Mouse (Mus musculus): ENCODE results near the gene Gm5615. TPM values are rescaled to one million over a fixed set of nuclear protein-coding genes. Genes with fewer than 3 reads are reported as not detected.

Gene Gm5615
- total and polyA plus RNA-seq, 3 experiments, result not detected

- no peaks in the 10 kb centered on the region for H3K27me3 ChIP-seq (replicated peaks)
- DNase-seq (ENCODE audit: extremely low read depth), result no peak
- no peaks in the 10 kb centered on the region for H3K36me3 ChIP-seq (replicated peaks in 1 of 2; ENCODE audit: control insufficient read depth in 1 of 2, insufficient read depth in 1 of 2, low read length in 1 of 2)
- no peak overlapping the region for H3K27ac ChIP-seq (ENCODE audit: insufficient read depth, low read depth)
- H3K79me2 ChIP-seq (replicated peaks; ENCODE audit: control insufficient read depth, extremely low read depth, insufficient read depth, poor library complexity, severe bottlenecking), result no peaks in the 10 kb centered on the region
- no peak overlapping the region for H3K4me3 ChIP-seq (replicated peaks in 1 of 3; ENCODE audit: low read depth in 2 of 3, low read length in 2 of 3, poor library complexity in 1 of 3)
- dilution Hi-C loops (cut with MboI; ENCODE audit: extremely low pct_ligation_motif_present, extremely low pct_unique_long_range_greater_than_20kb, low sequenced_read_pairs) (no loop called here), in situ Hi-C loops (cut with MboI; ENCODE audit: low pct_ligation_motif_present, low pct_unique_long_range_greater_than_20kb, low sequenced_read_pairs) (no loop called here)
- H3K4me2 ChIP-seq (ENCODE audit: insufficient read depth, low read depth, poor library complexity, severe bottlenecking), result no peak overlapping the region
- no peak overlapping the region for H3K9ac ChIP-seq (ENCODE audit: insufficient read depth, low read depth)
- no peaks in the 10 kb centered on the region for H3K9me3 ChIP-seq (replicated peaks; ENCODE audit: low read length)
- no peaks in the 10 kb centered on the region for H3K4me1 ChIP-seq (ENCODE audit: control insufficient read depth in 1 of 2, insufficient read depth in 2 of 2)
- TF ChIP-seq POLR2A (IDR thresholded peaks at IDR 0.05; ENCODE audit: low read depth, low read length), result no peak
- no peak for TF ChIP-seq TBP (conservative IDR thresholded peaks at IDR 0.05; ENCODE audit: low read depth, low read length)
- no peak for TF ChIP-seq ETS1 (conservative IDR thresholded peaks at IDR 0.05; ENCODE audit: low read depth, low read length)
- TF ChIP-seq MAX (IDR thresholded peaks at IDR 0.05; ENCODE audit: low read length), result no peak
- no peak for TF ChIP-seq EP300 (IDR thresholded peaks at IDR 0.05; ENCODE audit: low read length)
- no peak for TF ChIP-seq CHD2 (IDR thresholded peaks at IDR 0.05; ENCODE audit: low read length)
- no peak for TF ChIP-seq MAFK (IDR thresholded peaks at IDR 0.05; ENCODE audit: insufficient replicate concordance, low read length)
- no peak for TF ChIP-seq RAD21 (IDR thresholded peaks at IDR 0.05; ENCODE audit: low read depth, low read length)
- no peak for TF ChIP-seq SMC3 (IDR thresholded peaks at IDR 0.05; ENCODE audit: low read depth, low read length)
- no peak for TF ChIP-seq BHLHE40 (IDR thresholded peaks at IDR 0.05; ENCODE audit: low read depth, low read length)
- TF ChIP-seq NRF1 (IDR thresholded peaks at IDR 0.05; ENCODE audit: low read depth, low read length), result no peak
- no peak for TF ChIP-seq USF2 (conservative IDR thresholded peaks at IDR 0.05; ENCODE audit: low read depth, low read length)
- TF ChIP-seq SIN3A (IDR thresholded peaks at IDR 0.05; ENCODE audit: low read length), result no peak
Measured at GRCm38 (mm10) chr9:36504211-36504610, 37.6 kb downstream of the Gm5615 start.

- Histone ChIP-seq H3K4me1 (ENCODE audit: control insufficient read depth in 1 of 2, insufficient read depth in 2 of 2) (no peaks in the 10 kb centered on the region), H3K9ac (ENCODE audit: insufficient read depth, low read depth) (no peak overlapping the region), H3K27me3 (replicated peaks) (peaks cover 4% of the 10 kb centered on the region), H3K4me2 (ENCODE audit: insufficient read depth, low read depth, poor library complexity, severe bottlenecking) (no peak overlapping the region), H3K9me3 (replicated peaks; ENCODE audit: low read length) (no peaks in the 10 kb centered on the region), H3K79me2 (replicated peaks; ENCODE audit: control insufficient read depth, extremely low read depth, insufficient read depth, poor library complexity, severe bottlenecking) (no peaks in the 10 kb centered on the region), H3K36me3 (replicated peaks in 1 of 2; ENCODE audit: control insufficient read depth in 1 of 2, insufficient read depth in 1 of 2, low read length in 1 of 2) (no peaks in the 10 kb centered on the region), H3K4me3 (replicated peaks in 1 of 3; ENCODE audit: low read depth in 2 of 3, low read length in 2 of 3, poor library complexity in 1 of 3) (no peak overlapping the region), H3K27ac (ENCODE audit: insufficient read depth, low read depth) (no peak overlapping the region)
- DNase-seq (ENCODE audit: extremely low read depth), result no peak
- in situ Hi-C loops (cut with MboI; ENCODE audit: low pct_ligation_motif_present, low pct_unique_long_range_greater_than_20kb, low sequenced_read_pairs), result no loop called here
- TF ChIP-seq RAD21 (IDR thresholded peaks at IDR 0.05; ENCODE audit: low read depth, low read length), result no peak
- no peak for TF ChIP-seq MAFK (IDR thresholded peaks at IDR 0.05; ENCODE audit: insufficient replicate concordance, low read length)
- dilution Hi-C loops (cut with MboI; ENCODE audit: extremely low pct_ligation_motif_present, extremely low pct_unique_long_range_greater_than_20kb, low sequenced_read_pairs), result no loop called here
Measured at GRCm38 (mm10) chr9:36495824-36496223, 45.9 kb downstream of the Gm5615 start.

- DNase-seq (ENCODE audit: extremely low read depth), result no peak
- Histone ChIP-seq H3K79me2 (replicated peaks; ENCODE audit: control insufficient read depth, extremely low read depth, insufficient read depth, poor library complexity, severe bottlenecking) (no peaks in the 10 kb centered on the region), H3K9ac (ENCODE audit: insufficient read depth, low read depth) (no peak overlapping the region), H3K4me1 (ENCODE audit: control insufficient read depth in 1 of 2, insufficient read depth in 2 of 2) (no peaks in the 10 kb centered on the region), H3K27ac (ENCODE audit: insufficient read depth, low read depth) (no peak overlapping the region), H3K9me3 (replicated peaks; ENCODE audit: low read length) (no peaks in the 10 kb centered on the region), H3K4me3 (replicated peaks in 1 of 3; ENCODE audit: low read depth in 2 of 3, low read length in 2 of 3, poor library complexity in 1 of 3) (no peak overlapping the region), H3K4me2 (ENCODE audit: insufficient read depth, low read depth, poor library complexity, severe bottlenecking) (no peak overlapping the region), H3K27me3 (replicated peaks) (peaks cover 4% of the 10 kb centered on the region), H3K36me3 (replicated peaks in 1 of 2; ENCODE audit: control insufficient read depth in 1 of 2, insufficient read depth in 1 of 2, low read length in 1 of 2) (no peaks in the 10 kb centered on the region)
- no peak for TF ChIP-seq NELFE (IDR thresholded peaks at IDR 0.05; ENCODE audit: low read depth, low read length)
- no peak for TF ChIP-seq USF2 (conservative IDR thresholded peaks at IDR 0.05; ENCODE audit: low read depth, low read length)
- TF ChIP-seq MYC (IDR thresholded peaks at IDR 0.05; ENCODE audit: low read depth, low read length), result no peak
- TF ChIP-seq ZC3H11A (IDR thresholded peaks at IDR 0.05; ENCODE audit: low read depth, low read length), result no peak
- dilution Hi-C loops (cut with MboI; ENCODE audit: extremely low pct_ligation_motif_present, extremely low pct_unique_long_range_greater_than_20kb, low sequenced_read_pairs) (no loop called here), in situ Hi-C loops (cut with MboI; ENCODE audit: low pct_ligation_motif_present, low pct_unique_long_range_greater_than_20kb, low sequenced_read_pairs) (no loop called here)
Measured at GRCm38 (mm10) chr9:36494501-36495220, 47.1 kb downstream of the Gm5615 start.
